Mouse (Mus musculus): Measurements from ENCODE around the gene Galnt2.

The Galnt2 gene

DNA sequence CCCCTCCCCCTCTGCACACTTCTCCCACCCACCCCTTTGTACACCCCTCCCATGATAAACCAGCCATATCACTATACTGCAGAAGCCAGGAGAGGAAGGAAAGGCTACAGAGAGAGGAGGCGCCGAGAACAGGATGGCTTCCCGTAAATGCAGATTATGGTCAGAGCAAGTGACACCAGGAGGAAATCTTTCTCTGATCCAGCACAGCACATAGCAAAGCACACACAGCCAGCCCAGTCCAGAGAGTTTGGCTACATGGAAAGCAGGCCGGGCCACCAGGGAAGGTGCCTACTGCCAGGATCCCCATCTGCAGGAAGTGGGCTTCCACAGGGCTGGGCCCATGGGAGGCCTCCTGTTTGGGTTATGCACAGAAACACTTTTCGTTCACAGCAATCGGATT is 63.2 kb downstream of the Galnt2 start:
- no peak for DNase-seq (ENCODE audit: low spot score)

DNA sequence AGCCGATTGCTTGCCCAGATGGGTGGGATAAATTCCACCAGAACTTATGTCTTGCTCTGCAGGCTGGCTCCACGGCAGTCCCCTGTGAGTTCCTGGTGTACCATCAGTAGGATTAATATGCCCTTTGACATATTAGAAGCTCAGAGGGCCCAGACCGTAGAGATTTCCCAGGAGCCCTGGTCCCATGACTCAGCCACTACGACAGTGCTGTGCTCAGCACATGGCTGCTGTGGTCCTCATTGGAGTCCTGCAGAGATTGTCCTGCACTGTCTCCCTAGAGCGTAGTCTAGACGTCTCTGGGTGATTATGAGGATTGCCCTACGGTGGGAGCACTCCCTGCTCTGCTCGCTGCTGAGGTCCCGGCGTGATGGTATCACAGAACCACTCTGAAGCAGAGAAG is 63.7 kb downstream of the Galnt2 start:
- no peak for DNase-seq (ENCODE audit: low spot score)

DNA sequence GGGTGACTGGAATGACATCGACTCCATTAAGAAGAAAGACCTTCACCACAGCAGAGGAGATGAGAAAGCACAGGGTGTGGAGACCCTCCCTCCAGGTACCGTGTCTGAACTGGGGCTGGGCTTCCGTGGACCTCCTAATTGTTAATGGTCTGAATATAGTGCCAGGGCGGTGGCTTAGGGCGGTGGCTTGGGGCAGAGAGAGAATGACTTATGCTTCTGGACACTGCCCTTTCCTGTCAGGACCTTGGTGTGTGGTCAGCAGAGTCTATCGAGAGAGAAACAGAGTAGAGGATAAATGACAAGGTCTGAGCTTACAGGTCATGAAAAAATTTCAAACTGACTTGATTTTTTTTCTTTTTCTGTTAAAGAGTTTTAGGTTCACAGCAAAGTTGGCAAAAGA is 64.2 kb downstream of the Galnt2 start:
- no peak for DNase-seq (ENCODE audit: low spot score)

DNA sequence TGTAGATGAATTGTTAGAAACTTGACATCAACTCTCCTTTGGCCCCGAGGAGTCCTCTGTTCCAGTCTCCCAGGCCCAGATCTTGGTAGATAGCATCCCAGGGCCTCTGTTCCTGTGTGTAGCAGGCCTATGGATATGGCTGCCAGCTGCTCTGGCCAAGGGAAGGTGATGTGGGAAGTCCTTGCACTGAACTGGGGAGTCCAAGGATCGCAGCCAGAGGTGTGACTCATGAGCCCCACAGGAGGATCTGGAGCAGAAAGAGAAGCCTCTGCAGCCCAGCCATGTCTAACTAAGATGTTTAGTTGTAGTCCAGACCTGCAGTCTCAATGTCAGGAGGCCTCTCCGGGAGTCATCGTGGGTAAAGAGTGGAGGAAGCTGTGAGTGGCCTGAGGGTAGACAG is 70.3 kb downstream of the Galnt2 start:
- no peak for DNase-seq (ENCODE audit: low spot score)

DNA sequence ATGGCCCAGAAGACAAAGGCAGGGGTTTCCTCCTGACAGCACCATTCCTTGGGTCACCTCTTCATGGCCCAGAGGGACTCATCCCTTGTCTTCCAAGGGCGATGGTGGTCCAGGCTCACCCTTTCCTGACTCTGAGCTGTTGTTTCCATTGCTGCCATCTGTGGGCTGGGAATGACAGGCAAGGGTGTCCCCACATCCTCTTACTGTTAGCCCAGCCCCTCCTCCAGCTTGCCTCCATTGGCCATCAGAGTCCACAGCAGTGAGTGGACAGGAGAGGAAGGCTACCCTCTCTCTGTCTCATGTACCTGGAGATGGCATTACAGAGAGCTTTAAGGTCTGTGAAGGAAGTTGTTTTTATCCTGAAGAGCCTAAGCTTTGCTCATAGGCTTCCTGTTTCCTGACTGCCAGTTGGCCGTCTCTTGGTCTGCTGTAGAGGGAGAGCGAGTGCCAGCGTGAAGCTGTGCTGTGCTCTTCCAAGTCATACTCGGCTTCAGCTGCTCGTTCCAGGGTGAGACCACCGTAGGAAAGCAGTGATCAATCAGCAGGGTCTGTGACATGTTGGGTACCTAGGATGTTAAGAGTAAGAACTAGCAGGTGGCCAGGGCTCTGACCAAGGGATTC is 70.9 kb downstream of the Galnt2 start:
- DNase-seq (ENCODE audit: low spot score), result no peak

DNA sequence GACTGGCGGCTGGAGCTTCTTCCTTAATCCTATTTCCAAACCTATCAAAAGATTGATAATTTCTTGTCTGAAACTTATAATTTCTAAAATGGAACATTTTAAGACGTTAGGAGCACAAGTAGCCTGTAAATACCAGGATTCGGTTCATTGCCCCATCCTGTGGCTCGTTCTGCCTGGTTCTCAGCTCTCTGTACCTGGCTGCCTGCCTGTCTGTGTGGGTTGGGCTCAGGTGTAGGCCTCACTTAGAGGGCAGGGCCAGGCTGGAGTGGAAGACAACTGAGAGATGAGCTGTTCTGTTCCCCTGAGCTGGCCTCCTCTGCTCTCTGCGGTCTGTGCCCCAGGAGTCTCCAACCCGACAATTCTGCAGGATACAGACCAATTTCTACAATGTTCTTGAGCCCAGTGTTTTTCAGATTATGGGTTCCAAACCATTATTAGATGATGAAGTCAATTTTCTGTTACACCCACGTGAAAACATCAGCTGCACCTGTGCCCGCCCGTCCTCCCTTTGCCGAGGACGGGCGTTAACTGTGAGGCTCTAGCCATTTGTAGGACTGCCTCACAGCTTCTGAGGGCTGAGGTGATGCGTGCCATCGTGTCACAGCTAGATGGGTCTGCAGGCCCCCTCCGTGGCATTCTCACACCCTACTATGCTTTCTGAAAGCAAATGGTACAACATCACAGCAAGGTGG is 72.2 kb downstream of the Galnt2 start:
- DNase-seq (ENCODE audit: low spot score), result no peak

DNA sequence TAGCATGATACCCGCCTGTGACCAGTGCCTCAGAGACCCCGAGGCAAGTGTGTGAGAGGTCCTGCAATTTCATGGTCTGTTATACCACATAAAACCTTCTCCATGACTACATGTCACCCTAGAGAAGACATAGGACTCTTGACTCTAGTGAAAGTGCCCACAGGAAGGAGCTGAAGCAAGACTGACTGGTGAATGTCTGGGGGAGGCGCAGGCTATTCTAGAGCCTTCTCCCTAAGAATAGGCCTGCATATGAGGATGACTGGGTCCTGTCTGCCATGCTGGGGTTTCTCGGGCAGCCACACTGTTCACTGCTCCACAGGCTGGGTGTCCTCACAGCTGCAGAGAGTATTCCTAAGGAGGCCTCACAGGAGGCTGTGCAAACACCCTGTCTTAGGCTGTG is 73.0 kb downstream of the Galnt2 start:
- no peak for DNase-seq (ENCODE audit: low spot score)

DNA sequence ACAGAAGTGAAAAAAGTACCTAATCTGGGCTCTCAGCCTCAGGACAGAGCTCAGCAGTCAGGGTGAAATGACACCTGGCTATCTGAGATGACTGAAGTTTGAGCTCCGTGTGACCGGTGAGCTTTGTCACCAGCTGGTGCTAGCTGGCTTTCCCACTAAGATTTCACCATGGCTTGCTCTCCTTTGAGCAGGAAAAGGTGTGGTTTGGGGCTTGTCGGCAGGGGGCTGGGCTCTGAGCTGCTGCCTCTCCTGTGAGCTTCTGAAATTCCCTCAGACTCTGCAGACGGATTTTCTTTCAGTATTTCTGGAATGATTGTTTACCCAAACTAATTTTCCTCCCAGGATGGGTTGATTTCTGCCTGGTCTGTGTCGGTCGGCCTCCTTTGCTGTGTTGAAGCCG is 75.4 kb downstream of the Galnt2 start:
- no peak for DNase-seq (ENCODE audit: low spot score)

DNA sequence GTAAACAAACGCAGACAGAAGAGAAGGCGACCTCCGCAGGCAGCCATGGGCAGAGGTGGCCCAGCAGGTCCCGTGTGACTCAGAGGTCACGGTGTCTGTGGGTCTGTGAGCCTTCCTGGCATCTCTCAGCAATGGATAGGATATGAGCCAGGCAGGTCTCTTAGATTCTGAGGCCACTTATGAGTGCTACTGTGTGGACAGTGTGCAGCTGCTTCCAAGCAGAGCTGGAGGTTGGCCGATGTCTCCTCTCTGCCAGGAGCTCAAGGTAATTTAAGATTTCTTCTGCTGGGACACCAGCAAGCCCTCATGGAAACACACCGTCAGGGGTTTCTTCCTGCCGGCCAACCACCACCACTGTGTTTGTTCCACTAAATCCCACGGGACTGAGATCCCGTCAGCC is 76.5 kb downstream of the Galnt2 start:
- no peak for DNase-seq (ENCODE audit: low spot score)

DNA sequence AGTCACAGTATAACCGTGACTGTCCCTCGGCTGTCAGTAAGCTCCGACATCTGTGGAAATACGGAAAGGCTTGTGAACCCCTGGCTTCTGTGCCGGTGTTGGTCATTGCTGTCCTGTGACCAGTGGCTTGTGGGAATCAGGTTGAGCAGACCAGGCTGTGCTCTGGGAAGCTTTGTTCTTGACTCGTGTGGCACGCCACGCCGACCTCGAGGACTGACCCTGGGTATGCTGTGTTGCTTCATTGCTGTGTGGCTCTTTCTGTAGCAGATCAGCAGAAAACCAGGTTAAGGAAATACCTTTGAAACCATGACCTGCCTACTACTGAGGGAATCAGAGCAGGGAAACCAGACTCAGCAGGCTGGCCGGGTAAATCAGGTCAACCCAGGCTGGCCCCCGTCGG is 79.3 kb downstream of the Galnt2 start:
- no peak for DNase-seq (ENCODE audit: low spot score)

DNA sequence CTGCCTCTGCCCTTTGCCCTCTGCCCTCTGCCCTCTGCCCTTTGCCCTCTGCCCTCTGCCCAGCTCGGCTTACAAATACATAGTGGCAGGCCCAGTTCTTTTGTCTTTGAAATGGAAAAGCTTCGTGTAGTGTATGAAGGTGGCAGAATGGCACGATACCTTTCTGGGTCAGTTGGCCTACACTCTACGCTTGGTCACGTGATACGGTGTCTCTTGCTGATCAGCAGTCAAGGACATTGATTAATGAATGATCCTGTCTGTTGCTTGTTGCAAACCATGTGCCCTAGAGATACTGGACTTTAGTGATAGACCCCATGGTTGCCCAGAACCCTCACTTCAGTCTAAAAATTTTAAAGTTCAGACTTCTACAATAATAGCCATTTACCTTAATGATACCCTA is 79.9 kb downstream of the Galnt2 start:
- DNase-seq (ENCODE audit: low spot score), result no peak

DNA sequence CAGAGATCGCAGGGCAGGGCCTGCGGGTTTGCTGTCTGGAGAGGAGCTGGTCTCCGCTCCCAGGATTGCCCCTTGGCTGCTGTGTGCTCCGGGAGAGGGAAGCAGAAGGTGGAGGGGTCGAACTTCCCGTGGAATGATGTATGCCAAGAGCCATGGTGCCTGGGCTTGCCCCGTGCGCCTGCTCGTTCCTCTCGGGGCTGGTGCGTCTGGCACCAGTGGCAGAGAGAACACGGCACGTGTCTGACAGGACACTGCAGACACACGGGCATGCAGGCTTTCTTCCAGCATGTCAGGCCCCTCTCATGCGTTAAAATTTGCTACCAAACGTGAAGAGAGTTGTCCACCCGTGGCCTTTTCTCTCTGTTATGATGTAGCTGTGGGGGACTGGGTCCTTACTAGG is 80.5 kb downstream of the Galnt2 start:
- no peak for DNase-seq (ENCODE audit: low spot score)

DNA sequence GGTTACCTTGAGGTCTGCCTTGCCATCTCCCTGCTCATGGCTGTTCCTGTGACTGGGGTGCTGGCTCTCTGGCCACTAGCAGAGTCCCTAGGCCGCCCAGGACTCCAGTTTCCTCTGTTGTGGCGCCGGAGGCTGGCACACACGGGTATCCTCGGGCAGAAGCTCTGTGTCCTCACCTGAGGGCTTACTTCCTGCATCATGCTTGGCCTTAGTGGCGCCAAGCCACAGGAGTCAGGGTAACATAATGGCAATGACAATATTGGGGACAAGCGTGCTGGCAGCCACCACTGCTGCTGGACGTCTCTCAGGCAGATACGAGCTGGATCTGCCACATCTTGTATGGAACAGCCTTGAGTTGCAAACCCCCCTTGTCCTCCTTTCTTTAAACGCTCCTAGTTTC is 81.0 kb downstream of the Galnt2 start:
- no peak for DNase-seq (ENCODE audit: low spot score)

DNA sequence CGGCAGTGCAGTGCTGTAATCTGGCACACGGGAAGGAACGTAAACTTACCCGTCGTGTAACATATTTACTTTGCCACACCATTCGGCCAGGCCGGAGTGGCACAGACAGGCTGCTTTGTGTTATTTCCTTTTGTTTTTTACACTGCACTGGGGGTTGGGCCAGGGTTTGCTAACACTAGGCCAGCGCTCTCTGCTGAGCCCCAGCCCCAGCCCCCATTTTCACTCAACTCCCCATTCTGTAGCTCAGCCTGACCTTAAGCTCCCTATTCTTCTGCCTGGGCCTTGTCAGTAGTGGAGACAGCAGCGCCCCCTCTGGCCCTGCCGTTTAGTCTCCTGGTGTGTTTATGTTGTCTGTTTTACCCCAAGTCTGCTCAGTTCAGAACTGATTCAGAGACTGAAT is 83.6 kb downstream of the Galnt2 start:
- DNase-seq (ENCODE audit: low spot score), result no peak

DNA sequence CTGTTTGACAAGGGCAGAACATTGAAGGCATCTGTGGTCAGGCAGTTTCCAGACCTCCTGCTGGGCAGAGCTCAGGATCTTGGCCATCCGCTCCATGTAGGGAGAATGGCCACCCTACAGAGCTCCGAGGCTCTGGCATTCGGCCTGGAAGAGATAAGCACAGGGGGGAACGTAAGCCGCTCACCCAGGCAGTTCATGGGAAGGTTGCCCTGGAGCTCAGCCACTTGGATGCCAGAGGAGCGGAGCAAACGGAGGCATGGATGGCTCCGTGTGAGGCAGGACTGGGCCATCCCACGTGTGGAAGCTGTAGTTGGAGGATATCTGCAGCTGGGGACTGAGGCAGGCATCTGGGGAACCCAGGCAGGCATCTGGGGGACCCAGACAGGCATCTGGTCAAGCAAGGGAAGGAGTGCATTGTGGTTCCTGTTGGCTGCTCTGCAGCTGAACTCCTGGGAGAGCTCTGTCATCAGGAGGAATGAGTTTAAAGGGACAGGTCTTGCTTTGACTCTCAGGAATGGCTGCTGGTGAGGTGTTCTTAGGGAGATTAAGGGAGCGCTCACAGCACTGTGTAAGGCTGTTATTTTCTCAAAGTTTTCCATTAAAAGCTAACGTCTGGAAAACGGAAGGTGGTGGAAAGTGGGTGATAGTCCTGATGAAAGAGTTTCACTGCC is 85.4 kb downstream of the Galnt2 start:
- peak; percentile 34 for DNase-seq (ENCODE audit: low spot score)

DNA sequence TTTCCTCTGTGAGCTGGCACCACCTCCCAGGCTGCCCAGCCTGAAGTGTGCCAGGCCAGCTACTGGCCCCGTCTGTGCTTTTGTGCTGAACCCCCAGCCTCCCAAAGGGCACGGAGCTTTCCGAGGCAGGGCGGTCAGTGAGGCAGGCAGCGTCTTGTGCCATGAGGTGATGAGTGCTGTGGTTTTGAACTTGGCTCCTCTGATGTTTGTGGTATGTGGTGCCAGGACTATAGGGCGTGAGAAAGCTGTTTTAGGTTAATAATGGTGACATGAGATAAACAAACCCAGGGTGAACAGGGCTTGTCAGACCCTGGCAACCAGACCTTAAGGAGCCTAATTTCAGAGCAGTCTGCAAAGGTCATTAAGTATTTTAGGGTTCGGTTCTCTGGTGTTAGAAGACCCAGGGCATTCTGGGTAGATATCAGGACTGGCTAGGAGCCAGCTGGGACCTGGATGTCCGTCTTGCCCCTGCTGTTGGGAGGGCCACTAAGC is 86.0 kb downstream of the Galnt2 start:
- no peak for DNase-seq (ENCODE audit: low spot score)

DNA sequence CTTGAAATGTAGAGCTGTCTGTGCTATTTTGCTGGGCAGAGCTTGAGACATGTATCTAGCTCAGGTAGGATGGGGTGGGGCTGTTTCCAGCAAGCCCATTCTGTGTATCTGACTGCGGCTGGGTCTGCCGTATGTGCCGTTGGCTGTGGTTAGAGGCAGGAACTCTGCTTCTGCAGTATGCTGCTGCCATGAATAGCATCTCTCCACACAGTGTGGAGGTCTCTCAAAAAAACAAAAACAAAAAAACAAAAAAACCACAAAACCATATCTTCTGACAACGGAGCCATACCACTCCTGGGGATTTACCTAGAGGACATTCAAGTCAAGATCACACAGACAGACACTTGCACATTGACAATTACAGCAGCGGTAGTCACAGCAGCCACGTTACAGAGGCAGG is 86.6 kb downstream of the Galnt2 start:
- DNase-seq (ENCODE audit: low spot score), result no peak

DNA sequence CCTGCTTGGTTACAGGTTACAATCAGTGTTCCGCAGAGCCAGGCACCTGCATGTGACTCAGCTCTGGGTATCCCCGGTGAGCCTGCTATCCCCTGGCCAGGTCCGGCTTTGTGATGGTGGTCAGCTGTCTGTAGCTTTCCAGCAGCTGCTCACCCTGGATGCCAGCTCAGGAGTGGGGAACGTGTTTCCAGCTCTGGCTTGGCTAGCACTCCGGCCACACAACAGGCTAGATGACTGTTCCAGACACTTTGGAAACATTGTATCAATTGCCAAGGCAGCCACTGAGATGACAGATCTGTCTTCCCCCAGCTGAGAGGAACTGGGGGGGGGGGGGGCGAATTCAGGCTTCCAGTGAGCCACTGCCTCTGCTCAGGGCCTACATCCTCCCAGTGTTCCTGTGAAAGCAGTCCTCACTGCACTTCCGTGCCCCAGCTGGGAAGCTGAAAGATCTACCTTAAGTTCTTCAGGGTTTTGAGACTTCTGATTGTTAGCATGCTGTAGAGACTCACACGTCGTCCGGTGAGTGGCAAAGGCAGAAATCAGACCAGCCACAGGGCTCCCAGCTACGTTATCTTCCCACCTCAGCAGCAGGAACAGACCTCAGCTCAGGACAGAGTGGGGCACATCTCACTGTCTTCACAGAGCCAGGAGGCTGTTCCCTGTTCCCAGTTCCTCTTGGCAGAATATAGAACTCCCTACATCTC is 87.6 kb downstream of the Galnt2 start:
- DNase-seq (ENCODE audit: low spot score), result no peak

DNA sequence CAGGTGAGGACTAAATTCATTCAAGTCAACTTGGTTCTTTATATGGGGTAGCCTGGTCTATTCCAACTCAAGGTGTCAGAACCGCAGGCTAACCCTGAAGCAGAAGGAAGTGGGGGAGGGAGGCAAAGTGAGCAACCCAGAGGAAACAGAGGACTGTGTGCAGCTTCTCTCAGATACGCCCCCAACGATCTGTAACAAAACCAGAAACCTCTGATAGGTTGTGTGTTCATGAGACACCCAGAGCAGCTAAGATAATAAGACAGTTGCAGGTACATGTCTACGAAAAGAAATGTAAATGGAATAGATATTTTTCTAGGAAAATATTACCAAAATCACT is 88.1 kb downstream of the Galnt2 start:
- no peak for DNase-seq (ENCODE audit: low spot score)

DNA sequence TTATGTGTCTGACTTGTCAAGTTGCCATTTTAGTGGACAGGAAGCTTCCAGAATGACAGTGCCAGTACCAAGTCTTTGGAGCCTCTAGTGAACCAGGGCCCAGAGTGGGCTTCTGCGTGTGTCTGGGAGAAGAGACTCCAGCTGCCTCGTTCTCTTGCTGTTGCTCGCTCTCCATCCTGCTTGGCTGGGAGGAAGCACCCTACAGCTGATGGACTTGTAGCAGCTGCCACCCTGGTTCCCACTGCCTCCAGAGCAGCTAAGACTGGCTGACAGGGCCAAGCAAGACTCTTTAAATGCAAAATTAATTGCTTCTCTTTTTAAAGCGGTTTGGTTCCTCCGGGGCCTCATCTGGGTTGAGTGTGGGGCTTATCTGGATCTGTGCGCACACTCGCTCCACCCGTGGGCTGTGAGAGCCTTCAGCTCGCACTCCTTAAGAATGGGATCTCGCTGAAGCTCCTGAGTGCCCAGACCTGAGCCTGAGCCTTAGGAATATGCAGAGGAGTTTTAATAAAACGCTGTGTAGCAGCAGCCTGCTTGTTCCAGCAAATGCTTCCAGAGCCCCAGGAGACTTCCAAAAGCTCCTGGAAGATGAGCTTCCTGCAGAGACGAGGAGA is 90.1 kb downstream of the Galnt2 start:
- no peak for DNase-seq (ENCODE audit: low spot score)

DNA sequence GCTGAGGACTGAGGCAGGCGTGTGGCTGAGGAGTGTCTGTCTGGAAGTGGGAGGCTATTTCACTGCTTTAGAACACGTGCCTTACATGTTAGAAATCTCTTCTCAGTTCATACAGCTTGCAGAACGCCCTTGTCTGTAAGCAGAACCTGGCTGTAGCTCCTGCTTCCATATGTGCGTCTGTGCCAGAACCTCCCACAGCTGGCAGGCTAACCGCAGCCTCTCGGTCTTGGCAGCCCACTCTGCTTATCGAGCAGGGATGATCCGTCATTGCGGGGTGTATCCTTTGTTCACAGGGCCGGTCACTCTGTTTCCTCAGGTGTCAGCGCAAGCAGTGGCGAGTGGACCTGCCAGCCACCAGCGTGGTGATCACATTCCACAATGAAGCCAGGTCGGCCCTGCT is 92.2 kb downstream of the Galnt2 start:
- no peak for DNase-seq (ENCODE audit: low spot score)

DNA sequence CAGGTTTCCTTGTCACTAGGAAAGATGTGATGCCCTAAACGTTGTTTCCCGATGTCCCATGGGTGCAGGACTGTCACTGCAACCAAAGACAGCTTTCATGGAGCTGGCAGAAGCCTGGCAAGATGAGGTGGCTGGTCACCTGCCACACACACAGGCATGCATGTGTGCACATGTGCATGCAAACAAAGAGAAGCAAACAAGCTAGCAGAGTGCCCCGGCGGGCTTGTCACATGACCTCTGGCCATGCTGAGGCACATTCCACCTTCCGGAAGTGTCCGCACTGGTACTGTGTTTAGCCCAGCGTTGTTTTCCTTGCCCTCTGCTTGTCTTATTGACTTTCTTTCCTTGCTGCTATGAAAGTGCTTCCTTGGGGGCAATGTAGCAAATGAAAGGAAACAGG is 97.1 kb downstream of the Galnt2 start:
- peak; percentile 25 for DNase-seq (ENCODE audit: low spot score)

DNA sequence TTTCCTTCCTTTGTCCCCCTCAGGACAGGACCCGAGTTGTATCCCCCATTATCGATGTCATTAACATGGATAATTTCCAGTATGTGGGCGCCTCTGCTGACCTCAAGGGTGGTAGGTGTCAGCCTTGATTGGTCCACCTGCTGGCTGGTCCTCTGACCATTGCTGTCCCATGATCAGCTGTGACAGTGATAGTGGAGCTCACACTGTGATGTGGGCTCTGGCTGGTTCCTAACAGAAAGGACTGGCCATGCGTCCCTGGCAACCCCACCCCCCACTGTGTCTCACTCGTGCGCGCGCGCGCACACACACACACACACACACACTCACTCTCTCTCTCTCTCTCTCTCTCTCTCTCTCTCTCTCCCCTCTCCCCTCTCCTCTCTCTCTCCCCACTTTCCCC is 98.5 kb downstream of the Galnt2 start:
- no peak for DNase-seq (ENCODE audit: low spot score)
